ENCODE assay signal across 8 mouse cellular contexts in the genomic region with DNA sequence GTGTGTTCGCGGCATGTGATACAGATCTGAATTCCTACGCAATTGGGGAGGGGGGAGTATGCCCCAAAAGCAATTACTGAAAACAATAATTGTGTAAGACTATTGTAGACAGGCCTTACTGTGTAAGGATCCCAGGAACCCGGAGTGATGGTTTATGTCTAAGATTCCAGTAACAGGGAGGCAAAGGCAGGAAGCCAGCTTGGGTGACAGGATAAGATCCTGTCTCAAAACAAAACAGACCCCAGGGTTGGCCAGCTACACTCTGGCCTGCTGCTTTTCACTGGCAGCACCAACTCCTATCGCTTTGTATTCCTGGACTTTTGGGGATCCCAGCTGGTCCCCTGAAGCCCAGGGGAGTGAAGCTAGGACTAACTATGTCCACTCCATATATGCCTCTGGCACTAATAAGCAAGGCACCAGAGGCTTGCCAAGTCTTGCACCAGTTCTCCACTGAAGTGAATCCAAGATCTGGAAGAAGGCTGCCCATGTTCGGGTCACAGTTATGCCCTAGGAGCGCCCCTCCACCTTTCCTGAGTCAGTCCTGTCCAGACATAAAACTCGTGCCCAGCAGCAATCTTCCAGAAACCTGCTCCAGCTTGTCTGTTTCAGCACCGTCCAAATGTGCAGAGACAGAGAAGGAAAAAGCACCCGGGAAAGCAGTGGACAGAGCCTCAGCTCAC. TPM values are rescaled to one million over a fixed set of nuclear protein-coding genes. Genes with fewer than 3 reads are reported as not detected.
DNase-seq lines count a peak whose midpoint lies in the region; ATAC-seq and TF ChIP-seq lines count a peak whose summit lies in the region.

No protein-coding gene starts in this region.

- H3K9me3 ChIP-seq in hindbrain, embryonic 11.5 days (ENCODE audit: control insufficient read depth, low read length) = no peaks in the 10 kb centered on the region
- no peaks in the 10 kb centered on the region for H3K9me3 ChIP-seq in limb, embryonic 15.5 days
- no peaks in the 10 kb centered on the region for H3K9me3 ChIP-seq in stomach, embryonic 14.5 days (ENCODE audit: control insufficient read depth, low read depth, low read length)

- no peaks in the 10 kb centered on the region for H3K27me3 ChIP-seq in hindbrain, embryonic 11.5 days (ENCODE audit: control insufficient read depth, insufficient read depth, low read length)
- no peaks in the 10 kb centered on the region for H3K27me3 ChIP-seq in limb, embryonic 15.5 days
- no peaks in the 10 kb centered on the region for H3K27me3 ChIP-seq in stomach, embryonic 14.5 days (ENCODE audit: control insufficient read depth, insufficient read depth, low read length)

- peak overlapping the region; percentile 45 for H3K9ac ChIP-seq in hindbrain, embryonic 11.5 days (ENCODE audit: low read depth, low read length)
- no peak overlapping the region for H3K9ac ChIP-seq in limb, embryonic 15.5 days
- H3K9ac ChIP-seq in stomach, embryonic 14.5 days (replicated peaks; ENCODE audit: low read depth, low read length) = peak overlapping the region; percentile 81; the same call in 1 of the 2 replicates

- H3K27ac ChIP-seq in layer of hippocampus, adult 2 months = peak overlapping the region; percentile 97
- H3K27ac ChIP-seq in brown adipose tissue, adult 24 weeks (replicated peaks; ENCODE audit: low read depth, low read length) = peak overlapping the region; percentile 94
- H3K27ac ChIP-seq in hindbrain, embryonic 11.5 days (ENCODE audit: low read depth, low read length) = peak overlapping the region; percentile 80
- peak overlapping the region; percentile 87 for H3K27ac ChIP-seq in limb, embryonic 15.5 days
- H3K27ac ChIP-seq in stomach, embryonic 14.5 days (ENCODE audit: low read length) = peak overlapping the region; percentile 88

- ATAC-seq in hindbrain, embryonic 11.5 days (ENCODE audit: low FRiP score) = no peak; the same call in 1 of the 2 replicates
- no peak for ATAC-seq in limb, embryonic 15.5 days (ENCODE audit: insufficient number of reproducible peaks, low FRiP score, low TSS enrichment, low read depth)
- no peak; the same call in 1 of the 2 replicates for ATAC-seq in stomach, embryonic 14.5 days (ENCODE audit: insufficient number of reproducible peaks, insufficient read depth, low FRiP score, low read depth)

- DNase-seq in layer of hippocampus, adult 2 months (ENCODE audit: low spot score in 2 of 2) = no peak
- DNase-seq in layer of hippocampus, adult 18-20 months (ENCODE audit: low spot score in 2 of 2) = no peak
- DNase-seq in hindbrain, embryonic 11.5 days (ENCODE audit: low spot score) = no peak
- DNase-seq in thymus, postnatal 4 days = no peak
- no peak for DNase-seq in frontal cortex, postnatal 36 days (ENCODE audit: low spot score in 2 of 2)

- peak overlapping the region; percentile 93 for H3K4me3 ChIP-seq in layer of hippocampus, adult 2 months
- H3K4me3 ChIP-seq in brown adipose tissue, adult 24 weeks (ENCODE audit: insufficient read depth, low read depth, low read length) = peak overlapping the region; percentile 51
- peak overlapping the region; percentile 6; the same call in 1 of the 2 replicates for H3K4me3 ChIP-seq in hindbrain, embryonic 11.5 days (ENCODE audit: low read depth, low read length)
- H3K4me3 ChIP-seq in limb, embryonic 15.5 days = peak overlapping the region; percentile 77
- peak overlapping the region; percentile 77 for H3K4me3 ChIP-seq in stomach, embryonic 14.5 days (ENCODE audit: low read depth, low read length)

- H3K36me3 ChIP-seq in hindbrain, embryonic 11.5 days (ENCODE audit: control insufficient read depth, insufficient read depth, low read length) = no peaks in the 10 kb centered on the region
- H3K36me3 ChIP-seq in limb, embryonic 15.5 days = no peaks in the 10 kb centered on the region; the same call in 1 of the 2 replicates
- no peaks in the 10 kb centered on the region for H3K36me3 ChIP-seq in stomach, embryonic 14.5 days (ENCODE audit: control insufficient read depth, insufficient read depth, low read length)

- H3K4me2 ChIP-seq in hindbrain, embryonic 11.5 days (replicated peaks; ENCODE audit: low read depth, low read length) = peak overlapping the region; percentile 97
- H3K4me2 ChIP-seq in limb, embryonic 15.5 days = peak overlapping the region; percentile 75
- peak overlapping the region; percentile 74 for H3K4me2 ChIP-seq in stomach, embryonic 14.5 days (replicated peaks; ENCODE audit: low read depth, low read length)

- H3K4me1 ChIP-seq in brown adipose tissue, adult 24 weeks (ENCODE audit: control insufficient read depth, insufficient read depth, insufficient read length, low read length) = peaks cover 69% of the 10 kb centered on the region
- peaks cover 52% of the 10 kb centered on the region for H3K4me1 ChIP-seq in hindbrain, embryonic 11.5 days (replicated peaks; ENCODE audit: control insufficient read depth, insufficient read depth, low read length)
- peaks cover 86% of the 10 kb centered on the region for H3K4me1 ChIP-seq in limb, embryonic 15.5 days
- H3K4me1 ChIP-seq in stomach, embryonic 14.5 days (ENCODE audit: control insufficient read depth, insufficient read depth, low read length) = peaks cover 74% of the 10 kb centered on the region

- TF ChIP-seq CTCF in layer of hippocampus, adult 2 months (conservative IDR thresholded peaks at IDR 0.05) = no peak

- WGBS in hindbrain, embryonic 11.5 days = 30% methylated on average over 10 of the region's 10 CpGs
- WGBS in limb, embryonic 15.5 days = 17% methylated on average over 10 of the region's 10 CpGs
- WGBS in stomach, embryonic 14.5 days = 22% methylated on average over 10 of the region's 10 CpGs

RNA-seq across cellular contexts. Expression of gene Bcar1, which starts 11.1 kb away (rescaled TPM):
- 10 to 100 TPM; 66.1 to 69.7 TPM for total RNA-seq in layer of hippocampus, adult 2 months (2021)
- total RNA-seq in layer of hippocampus, adult 18-20 months (2021) = 10 to 100 TPM; 61.4 to 63.7 TPM
- 6.5 and 8.7 TPM in 2 replicates for polyA plus RNA-seq in brown adipose tissue, adult 24 weeks (2012; ENCODE audit: insufficient read depth, insufficient read length, missing spikeins)
- 43.3 and 47.3 TPM in 2 replicates for polyA plus RNA-seq in hindbrain, embryonic 11.5 days (2014; fragmentation: Nextera tagmentation; extraction: Ambion mirVana)
- polyA plus RNA-seq in limb, embryonic 15.5 days (2015; fragmentation: Nextera tagmentation; extraction: Ambion mirVana) = 35.3 and 35.4 TPM in 2 replicates
- polyA plus RNA-seq in stomach, embryonic 14.5 days (2014; fragmentation: Nextera tagmentation; extraction: Ambion mirVana) = 43.5 and 46.5 TPM in 2 replicates

RNA-seq across cellular contexts. Expression of gene Ctrb1, which starts 41.7 kb away (rescaled TPM):
- not detected for total RNA-seq in layer of hippocampus, adult 2 months (2021)
- not detected for total RNA-seq in layer of hippocampus, adult 18-20 months (2021)
- polyA plus RNA-seq in brown adipose tissue, adult 24 weeks (2012; ENCODE audit: insufficient read depth, insufficient read length, missing spikeins) = not detected in 2 replicates
- not detected in 2 replicates for polyA plus RNA-seq in hindbrain, embryonic 11.5 days (2014; fragmentation: Nextera tagmentation; extraction: Ambion mirVana)
- 0.28 and 1.6 TPM in 2 replicates for polyA plus RNA-seq in limb, embryonic 15.5 days (2015; fragmentation: Nextera tagmentation; extraction: Ambion mirVana)
- polyA plus RNA-seq in stomach, embryonic 14.5 days (2014; fragmentation: Nextera tagmentation; extraction: Ambion mirVana) = 201 TPM in 1 of 2 replicates, not detected in the other

Comparison
In these comparisons a context has a peak if more than half of its experiments do, and no peak if none do; other contexts are left out.
1. H3K4me3 ChIP-seq: peak in every context shown above with its lines; median percentile 93 in layer of hippocampus, adult 2 months; 77 in limb, embryonic 15.5 days; 77 in stomach, embryonic 14.5 days; 51 in brown adipose tissue, adult 24 weeks; 6 in hindbrain, embryonic 11.5 days.